Mouse (Mus musculus) hindbrain, embryonic 14.5 days (tissue): Measurements from ENCODE around the gene Bax. TPM values are rescaled to one million over a fixed set of nuclear protein-coding genes. Genes with fewer than 3 reads are reported as not detected.

Experiments used
- ATAC-seq: fragments of 200-750 bp; cut with Nextera tagmentation; 2 replicates; pipeline ENCODE4 v1.8.0; 2017; ENCODE audit warnings: moderate number of reproducible peaks, mild to moderate bottlenecking, moderate TSS enrichment, moderate library complexity; ENCODE audit not compliant: low FRiP score
- DNase-seq: peaks from one replicate; pipeline ENCODE4 v3.0.0-alpha.2; 2015; ENCODE audit warnings: low spot score
- H3K27ac ChIP-seq: fragments of 300-500 bp; sonication (generic); 2 replicates; pipeline ENCODE4 v1.5.1; 2014; ENCODE audit warnings: mild to moderate bottlenecking, moderate library complexity
- H3K27me3 ChIP-seq: fragments of 300-500 bp; sonication (generic); 2 replicates; pipeline ENCODE4 v1.6.1; 2014; ENCODE audit warnings: mild to moderate bottlenecking, low read length, mixed read lengths; ENCODE audit not compliant: control insufficient read depth, insufficient read depth
- H3K36me3 ChIP-seq: fragments of 300-500 bp; sonication (generic); replicated peaks from 2 replicates; pipeline ENCODE4 v1.6.1; 2014; ENCODE audit not compliant: control insufficient read depth, insufficient read depth
- H3K4me1 ChIP-seq: fragments of 300-500 bp; sonication (generic); replicated peaks from 2 replicates; pipeline ENCODE4 v1.6.1; 2014; ENCODE audit warnings: antibody characterized with exemption, low read length, mixed read lengths; ENCODE audit not compliant: control insufficient read depth, insufficient read depth
- H3K4me2 ChIP-seq: fragments of 300-500 bp; sonication (generic); replicated peaks from 2 replicates; pipeline ENCODE4 v1.6.1; 2014; ENCODE audit warnings: mild to moderate bottlenecking, moderate library complexity
- H3K4me3 ChIP-seq: fragments of 300-500 bp; sonication (generic); replicated peaks from 2 replicates; pipeline ENCODE4 v1.5.1; 2014; ENCODE audit warnings: mild to moderate bottlenecking, low read length
- H3K9ac ChIP-seq: fragments of 300-500 bp; sonication (generic); 2 replicates; pipeline ENCODE4 v1.6.1; 2014
- H3K9me3 ChIP-seq: fragments of 300-500 bp; sonication (generic); 2 replicates; pipeline ENCODE4 v1.6.1; 2016; ENCODE audit warnings: low read length; ENCODE audit not compliant: control insufficient read depth
- WGBS: fragments of 180-500 bp; shearing (Covaris S2); extraction: QIAGEN DNeasy Blood & Tissue Kit; methylation state at CpG from one replicate; pipeline ENCODE4 v1.1.7; 2014; 5-methylcytosine and 5-hydroxymethylcytosine counted together
- polyA plus RNA-seq: library from polyadenylated mRNA; unstranded; fragments of >200 nt; fragmentation: Nextera tagmentation; extraction: Ambion mirVana; gene quantifications from 2 replicates; pipeline ENCODE4 v1.2.1, GENCODE M21; 2014

The Bax gene
- polyA plus RNA-seq = 182 and 190 TPM in 2 replicates

DNA sequence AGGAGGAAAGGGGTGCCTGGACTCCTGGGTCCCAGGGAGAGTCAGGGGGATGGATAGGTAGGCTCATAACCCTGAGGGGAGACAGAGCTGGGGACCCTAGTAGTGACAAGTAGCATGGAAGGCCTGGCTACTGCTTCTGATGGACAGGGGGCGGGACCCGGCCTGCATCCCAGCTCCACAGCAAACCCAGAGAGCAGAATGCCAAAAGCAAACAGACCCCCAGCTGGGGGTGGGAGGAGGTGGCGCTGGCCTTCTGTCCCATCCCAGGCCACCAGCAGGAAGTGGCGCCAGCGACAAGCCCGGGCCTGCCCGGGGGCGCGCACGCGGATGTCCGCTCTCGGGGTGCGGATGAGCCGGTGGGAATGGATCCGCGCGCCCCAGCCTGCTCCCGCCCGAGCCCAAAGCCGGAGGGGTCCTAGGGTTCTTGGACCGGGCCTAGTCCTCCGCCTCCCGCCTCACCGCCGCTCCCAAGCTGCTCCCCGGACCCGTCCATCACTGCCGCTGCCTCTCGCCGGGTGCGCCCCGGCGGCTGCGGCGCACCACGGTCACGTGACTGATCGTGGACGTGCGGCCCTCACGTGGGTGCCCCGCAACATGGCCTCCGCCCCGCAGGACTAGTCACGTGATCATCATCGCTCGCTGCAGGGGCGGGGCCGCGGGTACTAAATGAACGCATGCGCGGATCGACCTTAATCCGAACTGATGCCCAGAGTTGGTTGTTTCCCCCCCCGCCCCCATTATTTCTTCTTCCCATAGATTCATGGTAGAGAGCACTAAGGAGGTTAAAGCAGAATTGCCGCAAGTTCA lies at the start of gene Bax:
TSS of gene Bax (minus strand) at position 616 of the 807 bp plus-strand sequence.
- Histone ChIP-seq H3K4me3 (peak within 1 kb of the TSS; percentile 86), H3K9me3 (no peaks in the 10 kb centered on the region), H3K4me1 (peaks cover 15% of the 10 kb centered on the region), H3K9ac (peak within 1 kb of the TSS; percentile 88), H3K27ac (peak within 1 kb of the TSS; percentile 72; the same call in 1 of the 2 replicates), H3K27me3 (no peaks in the 10 kb centered on the region), H3K36me3 (peaks cover 42% of the 10 kb centered on the region), H3K4me2 (peak within 1 kb of the TSS; percentile 95)
- ATAC-seq (peak; percentile 80), DNase-seq (peak; percentile 98)
- WGBS = under 1% methylated on average over 56 of the region's 58 CpGs

DNA sequence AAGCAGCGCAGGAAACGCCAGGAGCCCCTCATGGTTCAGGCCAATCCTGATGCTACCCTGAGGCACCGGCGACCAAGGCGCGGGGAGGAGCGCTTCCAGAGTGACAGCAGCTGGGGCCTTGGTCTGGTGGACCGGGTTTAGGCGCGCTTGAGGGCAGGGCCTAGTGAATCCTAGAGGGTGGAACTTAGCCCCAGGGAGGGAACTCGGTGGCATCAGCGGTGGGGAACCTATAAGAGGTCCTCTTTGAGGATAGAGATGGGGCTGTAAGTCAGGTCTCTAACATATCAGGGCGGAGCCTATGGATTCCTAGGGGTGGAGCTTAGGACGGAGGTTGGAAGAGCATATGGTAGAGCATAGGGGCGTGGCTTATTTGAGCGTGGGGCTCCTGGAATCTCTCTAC lies 48.7 kb upstream of the Bax start:
- no peak overlapping the region for H3K4me3 ChIP-seq
- no peaks in the 10 kb centered on the region for H3K9me3 ChIP-seq
- WGBS = 33% methylated on average over 16 of the region's 16 CpGs
- no peak for ATAC-seq
- no peak overlapping the region for H3K27ac ChIP-seq
- no peak overlapping the region for H3K9ac ChIP-seq
- H3K4me2 ChIP-seq = no peak overlapping the region
- no peak for DNase-seq
- H3K27me3 ChIP-seq = no peaks in the 10 kb centered on the region
- H3K36me3 ChIP-seq = no peaks in the 10 kb centered on the region
- H3K4me1 ChIP-seq = no peaks in the 10 kb centered on the region

DNA sequence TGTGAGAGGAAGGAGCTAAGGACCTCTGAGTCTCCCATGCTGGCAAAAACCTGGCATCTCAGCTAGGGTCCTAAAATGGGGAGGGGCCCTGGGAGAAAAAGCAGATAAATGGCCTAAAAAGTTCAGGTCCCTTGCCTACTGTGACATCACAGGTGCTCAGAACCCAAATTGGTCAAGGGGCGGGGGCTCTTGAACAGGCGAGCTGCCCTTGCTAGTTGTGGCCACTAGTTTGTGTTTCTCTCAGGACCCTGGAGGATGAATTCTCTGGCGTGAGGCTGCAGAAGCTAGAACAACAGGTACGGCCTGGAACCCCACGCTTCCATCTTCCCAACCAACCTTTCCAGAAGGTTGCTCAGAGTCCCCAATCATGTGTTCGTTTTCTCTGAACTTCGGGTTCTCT lies 47.7 kb upstream of the Bax start:
- Histone ChIP-seq H3K27ac (no peak overlapping the region), H3K4me2 (no peak overlapping the region), H3K9ac (no peak overlapping the region), H3K4me1 (peaks cover 4% of the 10 kb centered on the region), H3K4me3 (no peak overlapping the region), H3K36me3 (no peaks in the 10 kb centered on the region), H3K27me3 (no peaks in the 10 kb centered on the region), H3K9me3 (no peaks in the 10 kb centered on the region)
- WGBS = 86% methylated on average over 7 of the region's 7 CpGs
- no peak for DNase-seq
- ATAC-seq = no peak

DNA sequence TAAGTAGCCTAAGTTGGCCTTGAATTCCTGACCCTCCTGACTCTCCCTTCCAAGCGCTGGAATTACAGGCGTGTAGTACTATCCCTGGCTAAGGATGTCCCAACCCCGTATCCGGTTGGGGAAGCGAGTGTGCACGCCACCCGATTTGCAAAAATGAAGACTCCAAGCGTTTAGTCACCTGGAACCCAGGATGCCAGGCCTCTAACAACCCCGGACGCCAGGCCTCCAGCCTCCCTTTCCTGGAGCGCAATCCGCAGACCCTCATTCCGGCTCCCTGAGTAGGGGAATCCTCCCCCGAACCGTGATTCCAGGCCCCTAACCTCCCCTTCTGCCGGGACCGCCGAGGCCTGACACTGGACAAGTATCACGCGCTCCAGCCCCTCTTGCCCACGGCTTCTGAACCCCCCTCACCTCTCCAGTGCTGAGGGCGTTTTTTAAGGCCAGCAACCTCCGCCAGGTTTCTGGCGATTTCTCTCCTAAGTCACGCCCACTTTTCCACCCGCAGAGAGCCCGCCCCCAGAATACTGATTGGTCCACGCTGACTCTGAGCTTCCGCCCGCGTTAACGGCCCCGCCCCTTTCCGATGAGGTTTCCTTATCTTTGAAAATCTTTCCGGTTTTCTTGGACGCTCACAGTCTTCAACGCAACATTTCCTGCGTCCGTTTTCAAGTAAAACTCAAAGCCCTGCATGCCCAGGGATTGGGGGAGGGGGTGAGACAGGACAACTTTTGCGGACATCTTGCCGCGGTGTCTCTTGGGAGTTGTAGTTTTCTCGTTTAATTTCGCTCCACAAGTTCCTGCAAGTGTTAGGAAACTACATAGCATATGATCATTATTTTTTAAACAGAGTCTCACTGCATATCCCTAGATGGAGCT lies 43.5 kb upstream of the Bax start, which contains the start of gene Nucb1:
TSS of gene Nucb1 (minus strand) at position 495 of the 876 bp plus-strand sequence.
- Histone ChIP-seq H3K4me1 (peaks cover 13% of the 10 kb centered on the region), H3K4me3 (peak within 1 kb of the TSS; percentile 51), H3K36me3 (peaks cover 27% of the 10 kb centered on the region), H3K4me2 (peak within 1 kb of the TSS; percentile 94), H3K9ac (peak within 1 kb of the TSS; percentile 65), H3K9me3 (no peaks in the 10 kb centered on the region), H3K27ac (peak within 1 kb of the TSS; percentile 39), H3K27me3 (no peaks in the 10 kb centered on the region)
- ATAC-seq (peak; percentile 90), DNase-seq (peak; percentile 91)
- 1% methylated on average over 44 of the region's 44 CpGs for WGBS

DNA sequence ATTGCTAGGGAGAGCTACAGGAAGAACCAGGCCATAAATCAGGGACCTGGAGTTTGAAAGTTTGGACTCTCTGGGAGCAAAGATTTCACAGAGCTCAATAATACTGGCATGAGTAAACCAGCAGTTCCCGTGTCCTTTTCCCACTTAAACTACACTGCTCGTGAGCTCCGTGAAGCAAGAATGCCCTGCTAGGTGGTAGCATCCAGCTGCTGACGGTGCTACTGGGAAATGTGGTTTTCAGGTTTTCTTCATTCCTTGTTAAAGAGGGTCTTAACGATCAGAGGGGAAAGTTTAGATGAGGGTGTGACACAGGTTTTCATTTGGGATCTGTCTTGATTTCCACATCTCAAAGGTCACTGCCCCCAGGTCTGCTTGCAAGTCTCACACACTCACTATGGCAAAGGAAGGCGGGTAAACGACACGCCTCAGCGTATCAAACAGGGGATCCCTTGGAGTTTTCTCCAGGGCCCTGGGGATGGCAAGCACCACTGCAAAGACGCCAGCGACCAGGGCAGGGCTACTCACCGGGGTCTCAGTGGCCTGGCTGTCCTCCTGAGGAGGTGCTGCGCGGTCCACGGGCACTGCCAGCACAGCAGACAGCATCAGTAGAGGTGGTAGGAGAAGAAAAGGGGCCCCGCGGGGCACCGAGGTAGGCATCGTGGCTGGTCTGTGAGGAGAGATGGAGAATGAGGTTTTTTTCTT lies 42.6 kb upstream of the Bax start:
- H3K9me3 ChIP-seq = no peaks in the 10 kb centered on the region
- H3K4me3 ChIP-seq = peak overlapping the region; percentile 51
- H3K27me3 ChIP-seq = no peaks in the 10 kb centered on the region
- DNase-seq (no peak), ATAC-seq (peak; percentile 9; the same call in 1 of the 2 replicates)
- 43% methylated on average over 19 of the region's 19 CpGs for WGBS
- peaks cover 13% of the 10 kb centered on the region for H3K4me1 ChIP-seq
- H3K9ac ChIP-seq = peak overlapping the region; percentile 65
- H3K27ac ChIP-seq = peak overlapping the region; percentile 39; the same call in 1 of the 2 replicates
- peak overlapping the region; percentile 94 for H3K4me2 ChIP-seq
- peaks cover 27% of the 10 kb centered on the region for H3K36me3 ChIP-seq

DNA sequence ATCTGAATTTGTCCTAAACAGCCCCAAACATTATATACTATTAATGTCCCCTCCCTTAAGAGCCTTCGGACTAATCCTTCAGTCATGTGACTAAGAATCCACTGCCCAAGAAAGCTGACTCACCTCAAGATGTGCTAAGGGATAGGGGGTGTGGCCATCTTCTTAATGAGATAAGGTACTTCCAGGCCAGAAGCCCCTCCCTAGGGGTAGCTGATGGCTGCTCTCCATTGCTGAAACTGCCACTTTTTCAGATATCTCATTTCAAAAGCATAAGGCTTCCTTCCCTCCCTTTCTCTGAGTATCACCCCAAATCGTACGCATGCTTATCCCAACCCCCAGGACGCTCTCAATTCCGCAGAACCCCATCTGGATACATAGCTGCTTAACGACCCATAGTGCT lies 41.9 kb upstream of the Bax start:
- Histone ChIP-seq H3K36me3 (peaks cover 27% of the 10 kb centered on the region), H3K27me3 (no peaks in the 10 kb centered on the region), H3K4me2 (peak overlapping the region; percentile 94; the same call in 1 of the 2 replicates), H3K9ac (no peak overlapping the region), H3K4me3 (no peak overlapping the region), H3K27ac (no peak overlapping the region), H3K4me1 (peaks cover 13% of the 10 kb centered on the region), H3K9me3 (no peaks in the 10 kb centered on the region)
- ATAC-seq (no peak), DNase-seq (no peak)
- WGBS = 82% methylated on average over 6 of the region's 6 CpGs

DNA sequence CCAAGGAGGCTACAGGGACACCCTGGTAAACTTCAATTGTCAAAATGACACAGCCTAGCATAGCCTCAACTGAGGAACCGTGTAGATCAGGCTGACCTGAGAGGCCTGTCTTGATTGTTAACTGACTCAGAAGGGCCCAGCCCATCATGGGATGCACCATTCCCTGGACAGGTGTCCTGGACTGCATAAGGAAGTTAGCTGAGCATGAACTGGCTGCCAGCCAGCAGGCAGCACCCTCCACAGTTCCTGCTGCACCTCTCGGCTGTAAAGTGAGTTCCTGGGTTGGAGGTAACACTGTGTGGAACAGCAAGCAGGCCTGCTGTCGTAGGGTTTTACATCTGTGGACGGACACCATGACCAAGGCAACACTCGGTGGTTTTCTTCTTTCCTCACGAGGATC lies 40.9 kb upstream of the Bax start:
- H3K4me1 ChIP-seq = peaks cover 13% of the 10 kb centered on the region
- WGBS = 93% methylated on average over 6 of the region's 6 CpGs
- H3K9ac ChIP-seq = no peak overlapping the region
- H3K27ac ChIP-seq = no peak overlapping the region
- no peak overlapping the region for H3K4me2 ChIP-seq
- no peak for DNase-seq
- no peaks in the 10 kb centered on the region for H3K27me3 ChIP-seq
- H3K9me3 ChIP-seq = no peaks in the 10 kb centered on the region
- H3K4me3 ChIP-seq = no peak overlapping the region
- peaks cover 34% of the 10 kb centered on the region for H3K36me3 ChIP-seq
- no peak for ATAC-seq

DNA sequence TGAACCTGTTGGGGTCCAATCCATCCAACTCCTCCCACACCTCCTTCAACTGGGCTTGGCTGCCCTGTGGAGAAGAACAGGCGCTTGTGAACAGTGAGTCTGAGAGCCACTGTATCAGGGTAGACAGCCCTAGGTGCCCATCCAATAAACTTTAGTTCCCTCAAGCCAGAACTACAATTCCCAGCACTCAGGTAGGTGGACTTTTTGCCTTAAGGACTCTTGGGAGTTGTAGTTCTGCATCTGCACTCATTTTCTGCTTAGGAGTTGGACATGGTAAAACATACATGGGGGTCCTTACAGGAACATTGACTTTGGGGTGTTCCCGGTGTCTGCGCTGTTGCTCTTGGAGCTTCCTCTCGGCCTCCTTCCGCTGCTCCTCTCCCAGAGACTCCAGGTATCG lies 31.7 kb upstream of the Bax start:
- no peaks in the 10 kb centered on the region for H3K4me1 ChIP-seq
- no peak overlapping the region for H3K4me3 ChIP-seq
- H3K9me3 ChIP-seq = no peaks in the 10 kb centered on the region
- ATAC-seq (no peak), DNase-seq (no peak)
- H3K36me3 ChIP-seq = peaks cover 90% of the 10 kb centered on the region
- no peak overlapping the region for H3K27ac ChIP-seq
- no peaks in the 10 kb centered on the region for H3K27me3 ChIP-seq
- H3K9ac ChIP-seq = no peak overlapping the region
- WGBS = 96% methylated on average over 6 of the region's 6 CpGs
- H3K4me2 ChIP-seq = no peak overlapping the region
